Mouse (Mus musculus) heart, embryonic 11.5 days (tissue): ENCODE results near the gene Ctsh. TPM values are rescaled to one million over a fixed set of nuclear protein-coding genes. Genes with fewer than 3 reads are reported as not detected.
A peak's percentile ranks its signal among the peaks of the same experiment; 100 is the strongest.

Source experiments
- ATAC-seq: fragments of 200-750 bp; cut with Nextera tagmentation; replicated peaks from 2 replicates; pipeline ENCODE4 v1.8.0; 2017; ENCODE audit warnings: moderate library complexity; ENCODE audit not compliant: insufficient number of reproducible peaks, low FRiP score, low TSS enrichment
- H3K27ac ChIP-seq: fragments of 300-500 bp; sonication (generic); 2 replicates; pipeline ENCODE4 v1.5.1; 2014; ENCODE audit warnings: mild to moderate bottlenecking, low read depth, low read length
- H3K27me3 ChIP-seq: fragments of 300-500 bp; sonication (generic); 2 replicates; pipeline ENCODE4 v1.6.1; 2014; ENCODE audit warnings: mild to moderate bottlenecking, low read length, mixed read lengths; ENCODE audit not compliant: control insufficient read depth, insufficient read depth
- H3K36me3 ChIP-seq: fragments of 300-500 bp; sonication (generic); 2 replicates; pipeline ENCODE4 v1.6.1; 2014; ENCODE audit warnings: mild to moderate bottlenecking, low read length, moderate library complexity, mixed read lengths; ENCODE audit not compliant: control insufficient read depth, insufficient read depth
- H3K4me1 ChIP-seq: fragments of 300-500 bp; sonication (generic); 2 replicates; pipeline ENCODE4 v1.6.1; 2014; ENCODE audit warnings: low read length; ENCODE audit not compliant: control insufficient read depth, insufficient read depth
- H3K4me2 ChIP-seq: fragments of 300-500 bp; sonication (generic); 2 replicates; pipeline ENCODE4 v1.6.1; 2014; ENCODE audit warnings: mild to moderate bottlenecking, moderate library complexity
- H3K4me3 ChIP-seq: fragments of 300-500 bp; sonication (generic); 2 replicates; pipeline ENCODE4 v1.5.1; 2014; ENCODE audit warnings: low read depth, low read length
- H3K9ac ChIP-seq: fragments of 300-500 bp; sonication (generic); 2 replicates; pipeline ENCODE4 v1.6.1; 2014; ENCODE audit warnings: mild to moderate bottlenecking, low read depth, low read length, moderate library complexity
- H3K9me3 ChIP-seq: fragments of 300-500 bp; sonication (generic); replicated peaks from 2 replicates; pipeline ENCODE4 v1.6.1; 2016; ENCODE audit warnings: low read length; ENCODE audit not compliant: control insufficient read depth
- WGBS: fragments of 180-500 bp; shearing (Covaris S2); extraction: QIAGEN DNeasy Blood & Tissue Kit; methylation state at CpG from one replicate; pipeline ENCODE4 v1.1.7; 2014; ENCODE audit not compliant: insufficient replicate concordance; 5-methylcytosine and 5-hydroxymethylcytosine counted together
- polyA plus RNA-seq: library from polyadenylated mRNA; unstranded; fragments of >200 nt; fragmentation: Nextera tagmentation; extraction: Ambion mirVana; gene quantifications from 2 replicates; pipeline ENCODE4 v1.2.1, GENCODE M21; 2014

The Ctsh gene
- polyA plus RNA-seq, 1 experiment from 2014 or later = 28.8 TPM

- ATAC-seq = no peak
- Histone ChIP-seq H3K4me2 (no peak overlapping the region), H3K4me1 (peaks cover 5% of the 10 kb centered on the region; the same call in 1 of the 2 replicates), H3K27ac (no peak overlapping the region), H3K4me3 (no peak overlapping the region), H3K36me3 (peaks cover 11% of the 10 kb centered on the region), H3K27me3 (no peaks in the 10 kb centered on the region), H3K9ac (no peak overlapping the region), H3K9me3 (no peaks in the 10 kb centered on the region)
- 89% methylated on average over 1 of the region's 1 CpGs for WGBS
These were observed 53.0 kb downstream of the Ctsh start for GRCm38 (mm10) chr9:90106915-90107314.

- Histone ChIP-seq H3K9me3 (no peaks in the 10 kb centered on the region), H3K4me2 (no peak overlapping the region), H3K4me3 (no peak overlapping the region), H3K4me1 (peaks cover 10% of the 10 kb centered on the region), H3K9ac (no peak overlapping the region), H3K27me3 (no peaks in the 10 kb centered on the region), H3K36me3 (peaks cover 9% of the 10 kb centered on the region), H3K27ac (no peak overlapping the region)
- no peak for ATAC-seq
These were observed 54.3 kb downstream of the Ctsh start for GRCm38 (mm10) chr9:90108272-90108671.

GRCm38 (mm10) chr9:90109386-90109785, 55.4 kb downstream of the Ctsh start:
- Histone ChIP-seq H3K4me1 (peaks cover 10% of the 10 kb centered on the region), H3K27ac (no peak overlapping the region), H3K4me2 (no peak overlapping the region), H3K9me3 (no peaks in the 10 kb centered on the region), H3K4me3 (no peak overlapping the region), H3K36me3 (peaks cover 5% of the 10 kb centered on the region), H3K27me3 (no peaks in the 10 kb centered on the region), H3K9ac (no peak overlapping the region)
- ATAC-seq = no peak
- WGBS = 81% methylated on average over 6 of the region's 6 CpGs

DNA sequence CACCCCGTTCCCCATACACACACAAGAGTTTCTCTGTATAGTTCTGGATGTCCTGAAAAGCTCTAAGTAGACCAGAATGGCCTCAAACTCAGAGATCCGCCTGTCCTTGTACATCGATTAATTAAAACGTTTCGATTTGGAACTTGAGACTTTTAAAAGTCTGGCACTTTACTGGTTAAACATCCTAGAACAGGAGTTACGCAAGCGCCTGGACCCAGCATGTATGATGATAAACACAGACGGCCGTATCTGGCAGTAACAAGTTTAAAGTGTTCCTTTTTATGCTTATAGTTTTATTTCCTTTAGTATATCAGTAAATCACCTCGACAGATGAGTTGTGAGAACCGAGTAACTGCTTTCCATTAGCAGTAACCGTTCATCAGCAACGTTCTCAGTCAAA, 59.2 kb downstream of the Ctsh start:
- Histone ChIP-seq H3K4me2 (peak overlapping the region; percentile 79), H3K36me3 (peaks cover 4% of the 10 kb centered on the region), H3K9me3 (no peaks in the 10 kb centered on the region), H3K9ac (peak overlapping the region; percentile 98), H3K27me3 (no peaks in the 10 kb centered on the region), H3K4me3 (peak overlapping the region; percentile 94), H3K4me1 (peaks cover 10% of the 10 kb centered on the region), H3K27ac (peak overlapping the region; percentile 98)
- ATAC-seq = no peak
- WGBS = 1% methylated on average over 13 of the region's 13 CpGs

DNA sequence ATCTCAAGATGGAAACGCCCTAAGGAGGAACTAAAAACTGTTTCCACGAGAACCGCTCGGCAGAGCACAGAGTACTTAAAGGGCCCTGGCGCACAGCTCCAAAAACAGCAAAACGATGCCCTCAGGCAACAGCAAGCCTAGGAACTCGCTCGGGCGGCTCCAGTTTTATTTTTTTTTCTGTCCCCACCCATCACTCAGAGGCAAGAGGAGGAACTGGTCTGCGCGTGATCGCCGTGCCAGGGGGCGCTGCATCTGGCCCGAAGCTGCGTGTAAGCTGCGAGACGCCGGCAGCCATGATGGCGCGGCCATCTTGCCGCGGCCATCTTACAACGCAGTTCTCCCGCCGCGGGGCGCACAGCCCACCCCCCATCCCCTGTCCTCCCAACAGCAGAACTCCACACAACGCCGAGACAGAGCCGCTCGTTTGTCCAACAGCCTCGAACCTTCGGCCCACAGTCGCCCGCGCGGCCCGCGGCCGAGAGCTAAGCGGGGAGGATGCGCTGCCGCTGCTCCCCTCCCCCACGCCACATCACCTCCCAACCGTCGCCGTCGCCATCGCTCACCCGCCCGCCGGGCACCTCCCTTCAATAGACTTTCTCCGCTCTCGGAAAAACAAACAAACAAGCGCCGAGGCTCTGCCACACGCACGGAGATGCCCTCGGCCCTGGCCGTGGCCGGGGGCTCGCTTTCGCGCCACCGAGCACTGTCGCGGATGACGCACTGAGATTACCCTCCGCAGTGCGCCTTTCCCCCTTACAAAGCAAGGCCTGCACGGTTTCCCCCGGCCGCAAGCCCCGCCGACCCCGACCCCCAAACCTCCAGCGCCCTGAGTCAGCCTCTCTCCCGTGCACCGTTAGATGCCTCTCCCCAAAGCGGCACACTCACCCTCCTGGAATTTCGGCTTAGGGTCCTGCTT, 60.0 kb downstream of the Ctsh start:
- WGBS = under 1% methylated on average over 81 of the region's 82 CpGs
- ATAC-seq = peak; percentile 73
- H3K9me3 ChIP-seq = no peaks in the 10 kb centered on the region
- no peaks in the 10 kb centered on the region for H3K27me3 ChIP-seq
- peak overlapping the region; percentile 94 for H3K4me3 ChIP-seq
- H3K9ac ChIP-seq = peak overlapping the region; percentile 98
- no peaks in the 10 kb centered on the region for H3K36me3 ChIP-seq
- peak overlapping the region; percentile 98 for H3K27ac ChIP-seq
- H3K4me1 ChIP-seq = peaks cover 10% of the 10 kb centered on the region
- H3K4me2 ChIP-seq = peak overlapping the region; percentile 79

GRCm38 (mm10) chr9:90114567-90115307, 60.8 kb downstream of the Ctsh start, which contains the start of gene Morf4l1:
Gene Morf4l1, minus strand, starts transcription at chr9:90114774.
- 2% methylated on average over 39 of the region's 40 CpGs for WGBS
- peak; percentile 98 for ATAC-seq
- no peaks in the 10 kb centered on the region for H3K36me3 ChIP-seq
- H3K4me1 ChIP-seq = peaks cover 10% of the 10 kb centered on the region
- peak within 1 kb of the TSS; percentile 98 for H3K9ac ChIP-seq
- H3K4me2 ChIP-seq = peak within 1 kb of the TSS; percentile 87
- H3K4me3 ChIP-seq = peak within 1 kb of the TSS; percentile 94
- H3K9me3 ChIP-seq = no peaks in the 10 kb centered on the region
- H3K27me3 ChIP-seq = no peaks in the 10 kb centered on the region
- peak within 1 kb of the TSS; percentile 98 for H3K27ac ChIP-seq

DNA sequence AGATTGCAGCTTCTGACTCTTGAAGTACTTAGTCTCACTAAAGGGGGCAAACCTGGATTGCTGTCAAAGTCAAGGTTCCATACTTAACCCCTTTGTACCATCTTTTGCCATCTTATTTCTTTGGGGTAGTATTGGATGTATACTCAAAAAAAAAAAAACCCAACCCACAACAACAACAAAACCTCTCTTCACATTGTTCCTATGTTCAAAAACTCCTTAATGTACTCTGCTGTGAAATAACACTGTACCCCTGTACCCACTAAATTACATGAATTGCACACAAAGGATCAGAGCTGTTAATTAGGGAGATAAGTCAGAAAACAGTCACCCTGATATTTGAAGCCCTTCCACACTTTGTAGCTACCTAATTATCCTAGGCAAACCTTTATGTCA, 61.4 kb downstream of the Ctsh start:
- peak overlapping the region; percentile 87 for H3K4me2 ChIP-seq
- H3K27ac ChIP-seq = no peak overlapping the region
- no peaks in the 10 kb centered on the region for H3K9me3 ChIP-seq
- peaks cover 10% of the 10 kb centered on the region for H3K4me1 ChIP-seq
- ATAC-seq = no peak
- H3K27me3 ChIP-seq = no peaks in the 10 kb centered on the region
- peak overlapping the region; percentile 72; the same call in 1 of the 2 replicates for H3K9ac ChIP-seq
- peak overlapping the region; percentile 94 for H3K4me3 ChIP-seq
- no peaks in the 10 kb centered on the region for H3K36me3 ChIP-seq

DNA sequence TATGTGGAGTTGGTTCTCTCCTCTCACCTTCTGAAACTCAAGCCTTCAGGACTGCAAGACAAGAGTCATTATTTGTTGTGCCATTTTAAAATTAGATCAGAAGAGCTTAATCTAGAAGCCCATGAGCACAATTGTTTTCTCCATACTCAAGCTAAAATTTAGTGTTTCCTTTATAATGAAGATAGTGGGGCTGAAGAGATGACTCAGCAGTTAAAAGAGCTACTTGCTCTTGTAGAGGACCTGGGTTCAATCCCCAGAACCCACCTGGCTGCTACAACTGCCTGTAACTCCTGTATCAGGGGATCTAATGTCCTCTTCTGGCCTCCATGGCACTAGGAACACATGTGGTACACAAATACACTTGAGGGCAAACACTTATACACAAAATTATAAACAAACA, 63.3 kb downstream of the Ctsh start:
- no peak overlapping the region for H3K4me2 ChIP-seq
- H3K9ac ChIP-seq = no peak overlapping the region
- no peaks in the 10 kb centered on the region for H3K36me3 ChIP-seq
- no peak overlapping the region for H3K27ac ChIP-seq
- no peak for ATAC-seq
- H3K9me3 ChIP-seq = no peaks in the 10 kb centered on the region
- no peak overlapping the region for H3K4me3 ChIP-seq
- peaks cover 3% of the 10 kb centered on the region for H3K4me1 ChIP-seq
- H3K27me3 ChIP-seq = no peaks in the 10 kb centered on the region
